8 mouse cellular contexts compared by ENCODE assay signal in the genomic region with DNA sequence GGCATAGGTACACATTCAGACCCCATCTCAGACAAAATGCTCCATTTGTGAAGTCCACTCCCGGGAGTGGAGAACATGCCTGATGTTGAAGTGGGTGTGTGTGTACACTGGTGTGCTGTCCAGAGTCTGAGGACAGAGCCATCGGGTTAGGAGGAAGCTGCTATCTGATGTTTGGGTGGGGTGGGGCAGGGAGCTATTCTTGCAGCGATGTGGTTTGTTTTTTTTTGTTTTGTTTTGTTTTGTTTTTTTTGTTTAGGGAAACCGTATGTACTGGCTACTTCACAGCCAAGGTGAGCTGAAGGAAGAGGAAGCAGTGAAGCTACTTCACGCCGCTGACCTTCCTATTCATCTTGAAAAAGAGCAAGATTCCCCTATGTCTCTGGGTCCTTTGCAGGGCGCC. TPM values are rescaled to one million over a fixed set of nuclear protein-coding genes. Genes with fewer than 3 reads are reported as not detected.
DNase-seq lines count a peak whose midpoint lies in the region; ATAC-seq and TF ChIP-seq lines count a peak whose summit lies in the region.

No protein-coding gene starts in this region.

- peaks cover 0 to 4% of the 10 kb centered on the region in 2 experiments for H3K36me3 ChIP-seq in CH12.LX (replicated peaks in 1 of 2; ENCODE audit: control insufficient read depth in 1 of 2, insufficient read depth in 1 of 2, low read length in 1 of 2)
- H3K36me3 ChIP-seq in forebrain, embryonic 14.5 days (ENCODE audit: control insufficient read depth, insufficient read depth, low read length) = peaks cover 5% of the 10 kb centered on the region; the same call in 1 of the 2 replicates
- no peaks in the 10 kb centered on the region for H3K36me3 ChIP-seq in liver, adult 2 months (ENCODE audit: control insufficient read depth, insufficient read depth, low read length)
- H3K36me3 ChIP-seq in neural tube, embryonic 14.5 days (ENCODE audit: control insufficient read depth, insufficient read depth, low read length) = no peaks in the 10 kb centered on the region

- no peak for ATAC-seq in forebrain, embryonic 14.5 days
- no peak for ATAC-seq in neural tube, embryonic 14.5 days (ENCODE audit: low read depth)

- H3K9me3 ChIP-seq in CH12.LX (replicated peaks; ENCODE audit: low read length) = no peaks in the 10 kb centered on the region
- H3K9me3 ChIP-seq in forebrain, embryonic 14.5 days (replicated peaks; ENCODE audit: control insufficient read depth, low read length) = no peaks in the 10 kb centered on the region
- H3K9me3 ChIP-seq in neural tube, embryonic 14.5 days (ENCODE audit: control insufficient read depth, low read length) = no peaks in the 10 kb centered on the region

- no peak for TF ChIP-seq CTCF in CH12.LX (conservative IDR thresholded peaks at IDR 0.05 in 1 of 2, IDR thresholded peaks at IDR 0.05 in 1 of 2; ENCODE audit: low read depth in 2 of 2, low read length in 2 of 2)
- no peak for TF ChIP-seq CTCF in liver, adult 2 months (IDR thresholded peaks at IDR 0.05; ENCODE audit: low read depth, low read length)

- 8% methylated on average over 7 of the region's 7 CpGs for WGBS in forebrain, embryonic 14.5 days
- 0% methylated on average over 7 of the region's 7 CpGs for WGBS in liver, adult 2 months
- WGBS in neural tube, embryonic 14.5 days = 10% methylated on average over 7 of the region's 7 CpGs

- intact Hi-C loops in left cerebral cortex, postnatal 14 days (cut with DNase I) = no loop called here

- DNase-seq in 3T3-L1 (ENCODE audit: low read depth, low spot score) (peak; percentile 36), CH12.LX (ENCODE audit: extremely low read depth) (no peak)
- no peak for DNase-seq in forebrain, embryonic 14.5 days (ENCODE audit: low spot score)
- peak; percentile 45 for DNase-seq in liver, adult 2 months (ENCODE audit: extremely low read depth, low read depth, low spot score)
- DNase-seq in urinary bladder, postnatal 14 days (ENCODE audit: low spot score) = no peak
- no peak for DNase-seq in testis, postnatal 10 days (ENCODE audit: low spot score)
- no peak for DNase-seq in left cerebral cortex, postnatal 14 days (ENCODE audit: low spot score in 2 of 2)

- H3K9ac ChIP-seq in CH12.LX (ENCODE audit: insufficient read depth, low read depth) = peak overlapping the region; percentile 86
- peak overlapping the region; percentile 97 for H3K9ac ChIP-seq in forebrain, embryonic 14.5 days (ENCODE audit: low read length)
- peak overlapping the region; percentile 98 for H3K9ac ChIP-seq in liver, adult 2 months (ENCODE audit: low read depth, low read length)
- peak overlapping the region; percentile 97 for H3K9ac ChIP-seq in neural tube, embryonic 14.5 days (replicated peaks; ENCODE audit: low read depth, low read length)

- in situ Hi-C loops in CH12.LX (cut with MboI; ENCODE audit: low pct_ligation_motif_present, low pct_unique_long_range_greater_than_20kb, low sequenced_read_pairs) = no loop called here

- H3K4me1 ChIP-seq in CH12.LX (ENCODE audit: control insufficient read depth in 1 of 2, insufficient read depth in 2 of 2) = peaks cover 11 to 48% of the 10 kb centered on the region in 2 experiments
- peaks cover 10% of the 10 kb centered on the region for H3K4me1 ChIP-seq in forebrain, embryonic 14.5 days (ENCODE audit: control insufficient read depth, insufficient read depth, low read length)
- H3K4me1 ChIP-seq in liver, adult 2 months (ENCODE audit: control insufficient read depth, insufficient read depth, low read length) = peaks cover 11% of the 10 kb centered on the region
- peaks cover 18% of the 10 kb centered on the region for H3K4me1 ChIP-seq in neural tube, embryonic 14.5 days (ENCODE audit: control insufficient read depth, insufficient read depth, low read length)

- no peak for TF ChIP-seq RAD21 in CH12.LX (IDR thresholded peaks at IDR 0.05; ENCODE audit: low read depth, low read length)

- H3K4me3 ChIP-seq in CH12.LX (replicated peaks in 1 of 3; ENCODE audit: low read depth in 2 of 3, low read length in 2 of 3, poor library complexity in 1 of 3) = peak overlapping the region; percentile 88 to 95 (median 89)
- H3K4me3 ChIP-seq in forebrain, embryonic 14.5 days (ENCODE audit: low read depth, low read length) = peak overlapping the region; percentile 98
- H3K4me3 ChIP-seq in liver, adult 2 months (ENCODE audit: insufficient read depth, low read depth, low read length) = peak overlapping the region; percentile 98
- peak overlapping the region; percentile 95 for H3K4me3 ChIP-seq in neural tube, embryonic 14.5 days (ENCODE audit: low read depth, low read length)

- H3K79me2 ChIP-seq in CH12.LX (replicated peaks; ENCODE audit: control insufficient read depth, extremely low read depth, insufficient read depth, poor library complexity, severe bottlenecking) = peaks cover 47% of the 10 kb centered on the region
- peaks cover 21% of the 10 kb centered on the region for H3K79me2 ChIP-seq in liver, adult 2 months (ENCODE audit: control insufficient read depth, insufficient read depth, low read length)

- no peak for TF ChIP-seq POLR2A in CH12.LX (IDR thresholded peaks at IDR 0.05; ENCODE audit: low read depth, low read length)
- no peak for TF ChIP-seq POLR2A in liver, adult 2 months (IDR thresholded peaks at IDR 0.05; ENCODE audit: extremely low read depth, insufficient read depth, low read length)

- H3K27ac ChIP-seq in CH12.LX (ENCODE audit: insufficient read depth, low read depth) = peak overlapping the region; percentile 41; the same call in 1 of the 2 replicates
- peak overlapping the region; percentile 89 for H3K27ac ChIP-seq in forebrain, embryonic 14.5 days (ENCODE audit: low read depth, low read length)
- peak overlapping the region; percentile 94 for H3K27ac ChIP-seq in liver, adult 2 months (replicated peaks; ENCODE audit: insufficient read depth, low read depth, low read length)
- H3K27ac ChIP-seq in neural tube, embryonic 14.5 days (ENCODE audit: low read depth, low read length) = peak overlapping the region; percentile 91; the same call in 1 of the 2 replicates

- dilution Hi-C loops in CH12.LX (cut with MboI; ENCODE audit: extremely low pct_ligation_motif_present, extremely low pct_unique_long_range_greater_than_20kb, low sequenced_read_pairs) = no loop called here

- TF ChIP-seq EP300 in CH12.LX (IDR thresholded peaks at IDR 0.05; ENCODE audit: low read length) = no peak

- H3K27me3 ChIP-seq in CH12.LX (replicated peaks) = no peaks in the 10 kb centered on the region
- no peaks in the 10 kb centered on the region for H3K27me3 ChIP-seq in forebrain, embryonic 14.5 days (replicated peaks; ENCODE audit: control insufficient read depth, insufficient read depth, low read length)
- H3K27me3 ChIP-seq in liver, adult 2 months (ENCODE audit: control insufficient read depth, insufficient read depth, low read length) = no peaks in the 10 kb centered on the region
- H3K27me3 ChIP-seq in neural tube, embryonic 14.5 days (ENCODE audit: control insufficient read depth, insufficient read depth, low read length) = no peaks in the 10 kb centered on the region

- peak overlapping the region; percentile 99 for H3K4me2 ChIP-seq in CH12.LX (ENCODE audit: insufficient read depth, low read depth, poor library complexity, severe bottlenecking)
- peak overlapping the region; percentile 72 for H3K4me2 ChIP-seq in forebrain, embryonic 14.5 days (ENCODE audit: low read length)
- H3K4me2 ChIP-seq in neural tube, embryonic 14.5 days (ENCODE audit: low read depth, low read length) = peak overlapping the region; percentile 86

TF ChIP-seq in CH12.LX, 34 proteins besides CTCF, POLR2A, EP300 and RAD21:
- TF ChIP-seq CHD1 (IDR thresholded peaks at IDR 0.05; ENCODE audit: low read depth, low read length) = 0 out of 2 replicates have a peak, but pooled peaks have one; percentile 28
- TF ChIP-seq SMC3 (IDR thresholded peaks at IDR 0.05; ENCODE audit: low read depth, low read length) = no peak
- TF ChIP-seq MXI1 (IDR thresholded peaks at IDR 0.05; ENCODE audit: low read depth, low read length) = 0 out of 2 replicates have a peak, but pooled peaks have one; percentile 40

RNA-seq across cellular contexts. Expression of a gene that starts 1.0 kb away (rescaled TPM):
- total RNA-seq in CH12.LX (2012; rRNA removed) (25.9 and 29.0 TPM in 2 replicates), CH12.LX (2014; rRNA removed) (56.0 and 56.4 TPM in 2 replicates)
- 50.9 and 56.0 TPM in 2 replicates for polyA plus RNA-seq in CH12.LX (2012; ENCODE audit: insufficient read length, low read depth)
- polyA plus RNA-seq in forebrain, embryonic 14.5 days (2014; fragmentation: Nextera tagmentation; extraction: Ambion mirVana) = 81.7 and 94.8 TPM in 2 replicates
- 45.8 and 52.2 TPM in 2 replicates for total RNA-seq in liver, adult 2 months (2014; rRNA removed)
- 52.0 and 54.4 TPM in 2 replicates for polyA plus RNA-seq in liver, adult 2 months (2012; rRNA removed)
- polyA plus RNA-seq in neural tube, embryonic 14.5 days (2014; fragmentation: Nextera tagmentation; extraction: Ambion mirVana) = 82.4 and 99.1 TPM in 2 replicates
- 10 to 100 TPM; 47.5 to 49.2 TPM for total RNA-seq in left cerebral cortex, postnatal 14 days (2021)

RNA-seq across cellular contexts. Expression of a gene that starts 25.6 kb away (rescaled TPM):
- total RNA-seq in CH12.LX (2012; rRNA removed) (171 and 266 TPM in 2 replicates), CH12.LX (2014; rRNA removed) (380 and 479 TPM in 2 replicates)
- 687 and 712 TPM in 2 replicates for polyA plus RNA-seq in CH12.LX (2012; ENCODE audit: insufficient read length, low read depth)
- 712 and 729 TPM in 2 replicates for polyA plus RNA-seq in forebrain, embryonic 14.5 days (2014; fragmentation: Nextera tagmentation; extraction: Ambion mirVana)
- total RNA-seq in liver, adult 2 months (2014; rRNA removed) = 41.4 and 47.3 TPM in 2 replicates
- 26.6 and 40.1 TPM in 2 replicates for polyA plus RNA-seq in liver, adult 2 months (2012; rRNA removed)
- polyA plus RNA-seq in neural tube, embryonic 14.5 days (2014; fragmentation: Nextera tagmentation; extraction: Ambion mirVana) = 423 and 489 TPM in 2 replicates
- 100 to 1,000 TPM; 125 to 127 TPM for total RNA-seq in left cerebral cortex, postnatal 14 days (2021)

RNA-seq across cellular contexts. Expression of a gene that starts 55.1 kb away (rescaled TPM):
- total RNA-seq in CH12.LX (2012; rRNA removed) (40.1 and 41.3 TPM in 2 replicates), CH12.LX (2014; rRNA removed) (62.9 and 68.5 TPM in 2 replicates)
- polyA plus RNA-seq in CH12.LX (2012; ENCODE audit: insufficient read length, low read depth) = 68.6 and 85.2 TPM in 2 replicates
- polyA plus RNA-seq in forebrain, embryonic 14.5 days (2014; fragmentation: Nextera tagmentation; extraction: Ambion mirVana) = 84.4 and 99.1 TPM in 2 replicates
- 22.3 and 24.0 TPM in 2 replicates for total RNA-seq in liver, adult 2 months (2014; rRNA removed)
- polyA plus RNA-seq in liver, adult 2 months (2012; rRNA removed) = 17.9 and 18.9 TPM in 2 replicates
- 66.6 and 89.3 TPM in 2 replicates for polyA plus RNA-seq in neural tube, embryonic 14.5 days (2014; fragmentation: Nextera tagmentation; extraction: Ambion mirVana)
- total RNA-seq in left cerebral cortex, postnatal 14 days (2021) = 10 to 100 TPM; 81.0 to 85.9 TPM

Comparison
In these comparisons a context has a peak if more than half of its experiments do, and no peak if none do; other contexts are left out.
1. DNase-seq: peak in 3T3-L1 (single experiment) and liver, adult 2 months (single experiment); none in CH12.LX (single experiment), forebrain, embryonic 14.5 days (single experiment), urinary bladder, postnatal 14 days (single experiment), testis, postnatal 10 days (single experiment) and left cerebral cortex, postnatal 14 days (0 of 2).
2. H3K27ac ChIP-seq: peak in every context shown above with its lines; median percentile 94 in liver, adult 2 months; 91 in neural tube, embryonic 14.5 days; 89 in forebrain, embryonic 14.5 days; 41 in CH12.LX.
3. RNA of a gene that starts 25.6 kb away (polyA plus RNA-seq): 712 to 729 TPM in forebrain, embryonic 14.5 days, 687 to 712 TPM in CH12.LX and 423 to 489 TPM in neural tube, embryonic 14.5 days; 26.6 to 40.1 TPM in liver, adult 2 months; every median in the first group is over 10 times any median in the second.
4. Peak in every context shown above with its lines, with median percentiles within 50 percentile points of each other: H3K4me2 ChIP-seq, H3K4me3 ChIP-seq and H3K9ac ChIP-seq.